Mouse (Mus musculus): ENCODE measurements around the gene Pik3ap1.
"Not testable (repeated sequence)": the region's sequence is repeated elsewhere in the genome, so short reads cannot be mapped to it uniquely, and the experiment has no call there.

The Pik3ap1 gene

DNA sequence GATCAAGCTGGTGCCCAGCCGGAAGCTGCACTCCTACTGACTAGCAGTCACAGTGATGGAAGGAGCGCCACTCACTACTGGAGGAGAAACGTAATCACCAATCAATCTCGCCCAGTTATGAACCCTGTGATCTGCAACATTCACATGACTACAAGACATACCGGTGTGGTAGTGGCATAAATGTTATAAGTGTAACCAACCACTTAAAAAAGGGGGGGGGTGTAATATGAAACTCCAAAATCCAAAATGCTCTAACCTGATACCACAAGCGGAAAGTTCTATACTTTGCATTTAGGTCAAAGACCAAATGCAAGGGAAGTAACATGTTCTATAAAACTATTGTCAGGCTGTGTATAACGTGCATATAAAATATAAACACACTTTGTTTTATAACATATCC, 54.9 kb downstream of the Pik3ap1 start:
- no peak for DNase-seq

DNA sequence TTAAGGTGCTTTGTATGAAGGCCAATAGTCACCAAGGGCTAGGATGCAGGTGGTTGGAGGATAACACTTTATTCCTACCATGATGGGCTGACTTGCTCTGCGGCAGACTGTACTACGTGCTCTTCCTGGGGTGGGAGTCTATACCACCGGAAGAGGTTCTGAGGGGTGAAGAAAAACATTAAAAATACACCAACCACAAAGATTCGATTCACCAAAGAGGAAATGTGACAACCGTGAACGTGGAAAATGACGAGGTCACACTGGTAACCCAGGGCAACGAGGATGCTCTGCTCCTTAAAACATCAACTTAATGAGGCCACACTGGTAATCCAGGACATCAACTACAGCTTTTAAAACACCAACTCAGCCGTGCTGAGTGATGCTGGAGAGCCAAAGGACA, 56.2 kb downstream of the Pik3ap1 start:
- no peak for DNase-seq

DNA sequence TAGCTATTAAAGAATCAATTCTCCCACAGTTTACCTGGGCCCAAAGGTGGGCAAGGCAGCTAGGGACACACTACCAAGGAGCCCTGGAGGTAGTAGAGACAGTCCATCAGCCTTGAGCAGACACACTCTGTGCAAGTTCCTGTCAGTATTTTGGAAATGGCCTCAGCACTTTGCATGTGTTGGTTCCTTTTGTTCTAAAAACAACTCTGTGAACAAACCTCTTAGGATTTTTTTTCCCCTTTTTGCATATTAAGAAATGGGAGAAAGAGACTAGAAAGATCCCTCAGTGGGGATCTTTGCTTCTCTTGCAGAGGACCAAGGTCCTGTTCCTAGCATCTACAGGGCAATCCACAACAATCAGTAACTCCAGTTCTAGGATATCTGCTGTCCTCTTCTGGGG, 61.1 kb downstream of the Pik3ap1 start:
- DNase-seq: no peak

DNA sequence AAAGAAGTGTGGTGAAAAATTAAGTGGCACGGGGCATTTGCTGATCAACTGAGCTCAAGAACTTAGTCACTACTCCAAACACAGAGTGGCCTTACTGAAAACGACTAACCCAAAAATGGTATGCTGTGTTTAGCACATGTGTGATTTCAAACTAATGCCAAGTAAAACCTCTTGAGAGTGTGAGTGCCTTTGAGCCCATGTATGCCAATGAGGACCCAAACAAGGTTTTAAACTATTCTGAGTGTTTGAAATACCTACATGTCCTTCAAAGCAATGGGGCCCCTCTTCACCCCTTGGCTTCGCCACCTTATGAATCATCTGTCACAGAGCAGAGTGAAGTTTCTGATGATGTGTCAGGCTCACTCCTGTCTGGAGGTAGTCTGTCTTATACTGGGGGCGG, 61.8 kb downstream of the Pik3ap1 start:
- DNase-seq: no peak

DNA sequence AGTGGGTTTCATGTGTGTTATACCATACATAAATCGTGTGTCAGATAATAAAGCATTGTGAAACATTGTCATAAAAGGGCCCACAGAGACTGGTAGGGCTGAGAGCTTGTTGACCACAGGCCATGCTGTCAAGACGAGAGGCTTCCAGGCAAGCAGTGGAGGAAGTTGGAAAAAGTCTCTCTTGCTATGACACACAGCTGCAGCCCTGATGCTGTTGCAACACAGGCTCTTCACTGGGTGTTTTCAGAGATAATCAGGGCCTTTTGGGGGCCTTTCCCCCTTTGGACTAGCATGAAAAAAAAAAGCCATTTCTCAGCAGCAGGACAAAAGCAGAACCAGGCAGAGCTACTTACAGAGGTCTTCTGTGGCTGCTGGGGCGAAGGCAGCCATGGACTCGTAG, 63.8 kb downstream of the Pik3ap1 start:
- peak; percentile 29 to 52 for DNase-seq

DNA sequence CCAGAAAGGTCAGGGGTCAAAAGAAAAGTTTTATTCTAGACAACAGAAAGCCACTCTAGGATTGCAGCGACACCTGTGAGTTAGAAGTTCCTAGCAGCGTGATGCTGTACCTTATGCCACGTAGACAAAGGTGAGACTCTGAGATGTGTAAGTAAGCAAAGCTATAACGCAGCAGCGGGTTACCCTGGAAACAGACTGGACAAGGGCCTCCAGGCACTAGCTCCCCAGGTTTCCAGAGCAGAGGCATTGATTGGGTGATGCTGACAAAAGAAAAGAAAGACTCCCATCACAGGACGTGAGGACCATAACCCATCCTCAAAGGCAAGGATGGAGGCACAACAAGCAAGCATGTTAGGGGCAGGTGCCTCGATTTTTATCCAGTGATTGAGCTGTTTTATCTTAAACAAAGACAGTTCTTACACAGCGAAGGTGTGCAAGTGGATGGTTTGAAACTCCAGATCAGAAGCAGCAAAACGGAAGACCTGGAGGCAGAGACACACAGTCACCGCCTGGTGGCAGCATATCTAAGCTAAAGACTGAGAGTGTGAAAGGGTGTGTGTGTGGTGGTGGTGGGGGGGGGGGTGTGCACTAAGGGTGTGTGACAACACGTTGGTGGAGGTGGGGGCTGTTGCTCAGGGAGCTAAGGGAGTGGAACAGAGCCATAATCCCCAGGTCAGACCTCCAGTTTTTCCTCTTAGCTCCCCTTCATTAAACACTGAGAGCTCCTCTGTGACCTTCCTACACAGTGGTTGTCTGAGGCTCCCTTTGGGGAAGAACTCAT, 67.4 kb downstream of the Pik3ap1 start:
- peak; percentile 35 to 65 for DNase-seq

DNA sequence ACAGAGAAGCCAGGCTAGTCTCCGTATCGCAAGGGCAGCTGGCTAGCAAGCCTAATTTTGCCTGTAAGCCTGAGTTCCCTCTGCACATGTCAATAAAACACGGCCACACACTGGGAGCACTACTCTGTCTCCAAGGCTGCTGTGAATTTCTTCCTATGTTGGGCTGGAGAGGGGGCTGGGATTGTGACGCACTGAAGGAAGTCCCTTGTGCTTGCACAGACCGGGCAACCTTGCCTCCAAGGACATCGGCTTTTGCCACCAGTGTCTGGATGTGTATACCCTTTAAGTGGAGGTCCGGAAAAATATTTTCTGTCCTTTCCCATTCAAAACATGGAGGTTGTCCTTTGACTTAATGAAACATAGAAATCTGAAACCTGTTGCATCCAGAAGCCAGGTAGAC, 70.2 kb downstream of the Pik3ap1 start:
- no peak for DNase-seq

DNA sequence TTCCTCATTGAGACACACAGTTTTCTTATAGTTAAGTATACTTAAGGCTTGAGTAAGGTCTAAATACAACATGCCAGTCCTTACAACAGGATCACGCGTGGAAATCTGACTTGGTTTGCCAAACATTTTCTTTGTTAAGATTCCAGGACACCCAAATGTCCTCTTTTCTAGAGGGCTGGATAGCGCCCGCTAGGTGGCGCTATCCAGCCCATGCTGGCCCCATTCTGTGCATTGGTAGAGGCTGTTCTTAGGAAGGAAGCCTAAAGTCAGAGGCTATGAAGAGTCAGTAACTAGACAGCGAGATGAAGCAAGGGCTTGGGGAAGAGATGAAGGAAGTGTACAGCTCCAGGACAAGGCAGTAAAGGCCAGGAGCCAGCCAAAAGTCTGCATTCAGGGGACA, 71.2 kb downstream of the Pik3ap1 start:
- DNase-seq: peak in 1 of 2 experiments; percentile 24

DNA sequence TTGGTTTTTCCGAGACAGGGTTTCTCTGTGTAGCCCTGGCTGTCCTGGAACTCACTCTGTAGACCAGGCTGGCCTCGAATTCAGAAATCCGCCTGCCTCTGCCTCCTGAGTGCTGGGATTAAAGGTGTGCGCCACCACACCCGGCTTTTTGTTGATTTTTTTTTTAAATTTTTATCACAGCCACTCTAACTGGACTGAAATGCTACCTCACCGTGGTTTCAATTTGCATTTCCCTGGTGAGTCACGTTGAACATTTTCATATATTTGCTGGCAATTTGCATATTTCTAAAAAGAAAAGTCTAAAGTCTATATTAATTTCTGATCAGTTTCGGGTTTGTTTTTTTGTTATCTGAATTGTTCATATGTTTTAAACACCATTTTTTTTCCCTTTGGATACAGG, 72.3 kb downstream of the Pik3ap1 start:
- DNase-seq: not testable (repeated sequence)

DNA sequence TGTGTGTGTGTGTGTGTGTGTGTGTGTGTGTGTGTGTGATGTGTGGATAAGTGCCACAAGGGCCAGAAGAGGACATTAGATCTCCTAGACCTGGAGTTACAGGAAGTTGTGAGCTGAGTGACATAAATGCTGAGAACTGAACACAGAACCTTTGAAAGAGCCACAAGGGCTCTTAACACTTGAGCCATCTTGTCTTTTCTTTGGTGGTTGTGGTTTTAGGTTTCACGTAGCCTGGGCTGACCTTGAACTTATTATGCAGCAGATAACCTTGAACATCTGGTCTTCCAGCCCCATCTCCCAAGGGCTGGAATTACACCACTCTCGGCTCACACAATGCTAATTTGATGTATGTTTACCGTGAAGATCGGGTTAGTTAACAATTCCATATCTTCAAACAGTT, 72.9 kb downstream of the Pik3ap1 start:
- no peak for DNase-seq

DNA sequence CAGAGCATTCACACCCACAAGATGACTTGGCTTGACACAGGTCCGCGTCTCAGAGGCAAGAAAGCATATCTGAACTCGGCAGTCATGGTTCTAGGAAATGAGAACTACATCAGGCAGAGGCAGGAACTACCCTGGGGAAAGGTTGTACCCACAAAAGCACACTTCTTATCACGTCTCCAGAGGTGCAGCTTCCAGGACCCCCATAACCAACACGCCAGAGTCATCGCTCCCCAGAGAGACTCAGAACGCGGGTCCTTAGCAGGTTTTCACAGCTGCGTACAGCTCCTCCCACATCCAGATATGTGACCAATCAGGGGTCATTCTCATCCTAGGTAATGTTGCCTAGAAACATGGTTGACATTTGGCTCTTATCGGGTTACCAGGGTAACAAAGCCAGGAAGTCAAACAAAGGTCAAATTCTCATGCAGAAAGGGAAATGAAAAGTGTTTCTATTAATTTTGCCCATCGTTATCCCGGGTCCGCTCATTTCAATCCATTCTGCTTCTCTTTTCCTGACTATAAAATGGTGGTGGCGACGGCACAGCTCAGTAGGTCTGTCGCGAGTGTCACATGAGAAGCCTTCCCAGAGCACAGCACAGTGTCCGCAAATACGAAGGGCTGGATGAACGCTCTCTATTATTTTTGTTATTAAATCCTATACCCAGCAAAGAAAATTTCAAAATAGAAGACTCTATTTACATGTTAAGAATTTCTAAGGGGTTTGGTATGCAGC, 73.8 kb downstream of the Pik3ap1 start:
- no peak for DNase-seq

DNA sequence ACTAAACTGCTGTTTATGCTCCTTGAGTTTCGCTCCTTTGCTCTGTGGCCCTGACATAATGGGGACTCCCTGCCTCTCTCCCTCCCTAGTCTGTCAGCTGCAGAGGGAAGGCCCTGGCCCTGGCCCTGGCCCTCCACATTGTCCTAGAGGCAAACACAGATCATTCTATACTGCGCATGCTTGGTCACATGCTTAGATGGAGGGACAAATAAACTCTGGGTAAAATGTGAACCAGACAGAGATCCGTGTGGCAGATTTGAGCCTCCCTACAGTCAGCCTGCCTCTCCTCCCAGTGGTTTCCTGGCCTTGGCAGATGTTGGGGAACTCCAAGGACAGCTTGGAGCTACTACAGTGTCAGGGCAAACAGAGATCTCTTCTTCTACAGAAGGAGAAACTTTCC, 81.0 kb downstream of the Pik3ap1 start:
- no peak for DNase-seq

DNA sequence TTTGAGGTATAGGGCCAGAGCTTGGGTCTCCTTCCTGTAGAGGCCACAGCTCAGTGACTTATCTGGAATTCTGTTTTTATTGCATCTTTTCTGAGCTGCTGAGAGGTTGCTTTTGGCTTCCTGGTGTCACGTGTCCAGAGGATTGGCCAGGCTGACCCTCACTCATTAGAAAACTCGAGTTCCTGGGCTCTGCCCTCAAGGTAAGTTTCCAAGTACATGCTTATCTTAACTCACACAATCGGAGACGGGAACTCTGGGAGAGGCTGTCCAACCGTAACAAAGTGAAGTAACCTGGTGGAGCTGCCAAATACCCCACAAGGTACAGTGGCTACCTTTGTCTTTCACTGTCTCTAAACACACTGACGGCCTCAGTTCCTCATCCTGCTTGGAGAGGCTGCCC, 81.5 kb downstream of the Pik3ap1 start:
- DNase-seq: no peak

DNA sequence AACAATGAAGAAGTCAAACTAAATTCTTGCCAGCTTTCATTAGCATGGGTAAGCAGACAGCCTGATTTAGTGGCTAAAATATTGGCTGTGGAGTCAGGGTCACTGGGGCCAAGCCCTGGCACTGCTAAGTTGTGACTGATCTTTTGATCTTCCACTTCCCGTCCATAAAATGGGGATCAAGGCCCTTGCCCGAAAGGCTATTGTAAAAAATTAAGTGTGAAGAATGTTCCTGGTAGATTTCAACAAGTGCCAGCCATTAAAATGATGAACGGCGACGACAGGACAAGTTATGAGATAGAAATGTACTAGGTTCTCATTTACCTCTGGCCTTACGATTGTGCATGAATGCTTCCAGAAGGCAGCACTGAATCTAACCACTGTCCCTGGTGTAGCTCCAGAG, 83.0 kb downstream of the Pik3ap1 start:
- no peak for DNase-seq

DNA sequence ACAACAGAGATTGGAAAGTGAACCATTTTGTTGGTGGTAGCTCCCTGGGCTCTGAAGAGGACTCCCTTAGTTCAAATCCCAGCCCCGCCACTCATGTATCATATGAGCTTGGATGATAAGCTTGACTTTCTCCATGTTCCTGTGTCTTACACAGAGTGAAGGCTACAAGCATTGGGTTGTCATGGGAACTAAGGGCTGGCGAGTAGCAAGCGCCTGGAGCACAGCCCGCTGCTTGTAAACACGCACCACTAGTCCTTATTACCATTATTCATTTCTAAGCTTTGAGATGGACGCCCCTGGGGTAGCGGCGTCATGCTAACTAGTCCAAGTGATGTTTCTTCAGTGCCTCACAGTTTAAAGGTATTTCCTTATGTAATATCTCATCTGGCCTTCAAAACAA, 85.5 kb downstream of the Pik3ap1 start:
- DNase-seq: no peak

DNA sequence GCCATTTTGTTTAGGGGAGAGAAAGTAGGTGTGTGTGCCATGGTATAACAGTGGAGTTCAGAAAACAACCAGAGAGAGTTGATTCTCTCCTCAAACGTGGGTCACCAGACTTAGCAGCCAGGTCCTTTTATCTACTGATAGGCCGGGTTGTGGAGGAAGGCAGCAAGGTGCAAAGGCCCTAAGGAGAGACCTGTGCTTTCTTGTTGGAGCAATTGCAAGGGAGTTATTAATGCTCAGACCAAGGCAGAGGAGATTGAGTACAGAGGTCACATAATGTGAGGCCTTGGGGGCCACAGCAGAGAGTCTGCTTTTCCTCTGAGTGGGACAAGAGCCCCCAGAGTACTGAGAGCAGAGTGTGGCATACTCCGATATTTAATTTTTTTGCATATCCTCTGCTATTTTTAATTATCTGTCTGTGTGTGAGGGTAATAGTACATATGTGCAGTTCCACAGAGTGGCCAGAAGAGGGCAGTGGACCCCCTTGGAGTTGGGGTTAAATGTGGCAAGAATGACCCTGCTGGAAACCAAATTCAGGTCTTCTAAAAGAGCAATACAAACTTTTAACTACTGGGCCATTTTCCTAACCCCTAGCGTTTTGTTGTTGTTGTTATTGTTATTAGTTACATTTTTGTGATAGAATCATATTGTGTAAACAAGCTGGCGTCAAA, 93.8 kb downstream of the Pik3ap1 start:
- DNase-seq: peak in 1 of 2 experiments; percentile 17

DNA sequence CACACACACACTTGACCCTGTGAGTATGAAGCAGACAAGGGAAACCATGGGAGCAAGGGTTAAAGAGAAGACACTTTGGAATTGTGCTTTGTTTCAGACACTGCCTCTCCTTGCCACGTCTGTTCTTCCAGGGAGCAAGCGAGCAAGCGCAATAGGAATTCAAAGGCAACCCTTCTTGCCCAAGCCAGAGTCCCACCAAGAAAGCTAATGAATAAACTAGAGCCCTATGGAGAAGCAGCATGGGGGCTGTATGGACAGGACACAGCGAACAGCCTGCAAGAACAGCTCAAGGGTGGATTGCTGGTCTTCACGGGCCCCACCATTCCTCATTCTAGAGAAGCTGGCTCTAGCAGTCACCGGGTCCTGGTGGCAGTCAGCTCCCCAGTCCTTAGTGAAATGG, 96.3 kb downstream of the Pik3ap1 start:
- DNase-seq: no peak

DNA sequence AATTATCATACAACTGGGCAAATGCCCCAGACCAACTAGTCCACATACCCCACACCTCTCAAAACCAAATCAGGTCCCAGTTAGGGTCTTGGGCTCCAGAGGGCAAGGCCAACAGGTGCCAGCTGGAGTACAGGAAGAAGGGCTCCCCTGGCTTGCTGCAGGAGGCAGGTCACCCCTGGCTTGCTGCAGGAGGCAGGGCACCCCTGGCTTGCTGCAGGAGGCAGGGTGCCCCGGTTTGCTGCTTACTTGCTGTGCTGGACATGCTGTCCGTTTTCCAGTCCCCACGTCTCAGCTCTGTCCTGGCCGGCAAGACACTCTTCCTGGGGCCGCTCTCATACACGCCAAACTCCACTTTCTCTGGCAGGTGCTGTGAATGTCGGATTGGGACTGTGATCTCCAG, 97.7 kb downstream of the Pik3ap1 start:
- DNase-seq: no peak

DNA sequence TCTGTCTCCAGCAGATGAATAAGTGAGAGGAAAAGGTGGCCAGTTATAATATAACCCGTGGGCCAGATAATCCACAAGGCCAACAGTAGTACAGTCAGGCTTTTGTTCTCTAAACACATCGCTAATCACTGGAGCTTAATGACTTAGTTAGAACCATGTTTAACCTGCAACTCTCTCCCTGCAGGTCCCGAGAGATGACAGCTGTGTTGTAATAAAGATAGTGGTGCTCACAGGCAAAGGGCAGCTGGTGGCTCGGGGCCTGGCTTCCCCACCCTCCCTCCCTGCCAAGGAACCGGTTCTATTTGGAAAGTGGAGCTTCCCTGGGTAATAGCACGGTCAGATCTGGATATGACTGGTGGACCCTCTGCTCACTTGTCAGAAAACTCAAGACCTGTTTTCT, 100.4 kb downstream of the Pik3ap1 start:
- no peak for DNase-seq

DNA sequence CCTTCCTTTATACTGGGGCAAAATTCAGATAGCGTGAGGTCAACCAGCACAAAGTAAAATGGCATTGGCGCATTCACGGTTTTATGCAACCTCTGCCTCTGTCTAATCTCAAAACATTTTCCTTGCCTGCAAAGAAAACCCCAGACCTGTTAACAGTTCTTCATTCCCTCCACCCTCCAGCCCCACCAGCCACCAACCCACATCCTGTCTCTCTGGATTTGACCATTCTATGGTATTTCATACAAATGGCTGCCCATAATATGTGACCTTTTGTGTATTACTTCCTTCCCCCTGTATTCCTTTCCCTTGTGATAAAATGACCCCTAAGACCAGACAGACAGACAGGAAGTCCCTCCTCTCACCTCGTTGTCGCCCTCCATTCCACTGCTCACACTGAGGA, 102.2 kb downstream of the Pik3ap1 start:
- no peak for DNase-seq

DNA sequence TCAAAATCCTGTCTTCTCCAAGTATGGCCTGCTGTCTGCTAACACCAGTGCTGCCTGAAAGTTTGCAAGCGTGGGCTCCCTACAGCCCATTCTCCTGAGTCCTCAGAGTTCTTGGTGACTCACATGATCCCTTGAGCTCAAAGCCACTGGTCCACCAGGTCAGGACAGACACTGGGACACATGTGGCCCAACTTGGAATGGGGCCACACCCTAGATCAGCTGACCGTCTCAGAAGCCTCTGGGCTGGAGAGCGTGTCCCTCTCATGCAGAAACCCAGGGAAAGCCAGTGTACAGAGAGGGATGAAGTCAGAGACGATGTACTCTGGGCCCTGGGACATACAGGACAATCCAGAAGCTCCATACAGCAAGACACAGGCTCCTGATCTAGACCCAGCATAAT, 102.7 kb downstream of the Pik3ap1 start:
- no peak for DNase-seq

DNA sequence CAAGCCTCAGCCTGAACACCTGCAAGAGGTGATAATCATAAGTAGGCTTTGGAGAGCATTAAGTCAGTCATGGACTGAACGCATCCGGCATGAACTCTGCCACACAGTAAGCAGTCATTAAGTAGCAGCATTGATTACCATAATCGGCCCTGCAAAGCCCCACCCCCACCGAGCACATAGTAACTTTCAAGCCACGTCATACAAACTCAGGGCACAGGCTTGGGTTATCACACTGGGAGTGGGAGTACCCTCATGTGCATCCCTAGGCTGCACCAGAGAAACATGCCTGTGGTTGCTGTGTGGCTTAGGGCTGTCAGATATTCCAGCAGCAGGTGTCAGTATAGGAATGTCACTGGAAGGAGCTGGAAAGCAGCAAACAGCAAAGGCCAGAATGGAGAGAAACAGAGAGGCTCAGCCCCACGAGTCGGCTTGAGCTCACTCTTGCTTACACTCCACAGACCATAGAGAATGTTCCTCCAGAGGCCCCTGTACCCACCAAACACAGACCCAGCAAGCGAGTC, 105.1 kb downstream of the Pik3ap1 start:
- no peak for DNase-seq

DNA sequence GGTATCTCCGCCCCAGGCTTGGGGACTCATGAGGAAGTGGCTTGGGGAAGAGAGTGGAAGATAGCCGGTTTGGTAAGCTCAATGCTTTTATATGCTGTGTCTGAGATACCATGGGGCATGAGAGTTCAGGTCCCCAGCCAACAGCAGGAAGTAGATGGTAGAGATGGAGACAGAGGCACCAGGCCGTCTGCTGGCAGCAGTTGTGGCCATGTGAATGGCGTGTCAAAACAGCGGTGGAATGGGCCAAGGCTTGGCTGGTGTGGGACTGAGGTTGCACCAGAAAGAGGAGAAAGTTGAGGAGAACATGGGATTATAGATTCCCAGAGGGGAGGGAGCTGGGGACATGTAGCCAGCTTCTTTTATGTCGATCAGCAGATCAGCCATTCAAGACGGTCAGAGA, 106.3 kb downstream of the Pik3ap1 start:
- no peak for DNase-seq

DNA sequence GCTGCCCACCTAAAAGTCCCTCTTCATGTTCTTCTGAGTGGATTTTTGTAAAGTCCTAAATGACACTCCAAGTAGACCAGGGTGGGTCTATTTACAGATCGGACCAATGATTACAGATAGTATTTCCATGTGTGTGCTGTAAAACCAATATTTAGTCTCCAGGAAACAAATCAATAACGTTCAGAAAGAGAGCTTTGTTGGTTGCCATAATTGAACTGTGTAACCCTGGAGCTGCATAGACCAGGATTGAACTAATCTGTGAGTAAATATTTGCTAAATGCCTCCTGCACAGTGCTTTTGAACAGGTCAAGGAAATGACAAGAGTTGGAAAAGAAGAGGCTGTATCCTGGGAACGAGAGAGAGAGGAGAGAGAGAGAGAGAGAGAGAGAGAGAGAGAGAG, 109.3 kb downstream of the Pik3ap1 start:
- no peak for DNase-seq

Measured in lung, postnatal 4 days (tissue).